Mouse (Mus musculus): ENCODE results near the gene G6pc3.

GRCm38 (mm10) chr11:102210185-102210584 is 20.8 kb downstream of the G6pc3 start:
- TF ChIP-seq ZC3H11A (IDR thresholded peaks at IDR 0.05; ENCODE audit: borderline replicate concordance, low read depth, low read length), result no peak
- TF ChIP-seq ZNF384 (IDR thresholded peaks at IDR 0.05; ENCODE audit: low read depth, low read length), result no peak
- TF ChIP-seq HCFC1 (IDR thresholded peaks at IDR 0.05; ENCODE audit: borderline replicate concordance, insufficient read depth, low read length), result no peak
